ENCODE assay signal across 9 mouse cellular contexts in genomic region chr1:162859545-162859976, GRCm38 (mm10). TPM values are rescaled to one million over a fixed set of nuclear protein-coding genes. Genes with fewer than 3 reads are reported as not detected.
DNase-seq lines count a peak whose midpoint lies in the region; ATAC-seq and TF ChIP-seq lines count a peak whose summit lies in the region.
"Had no signal": no experiment of that assay in that cellular context is flagged by ENCODE, and none has a peak within 500 bp of the region (broad histone marks: within the 10 kb centered on the region; RNA-seq: fewer than 3 reads in every experiment).

No protein-coding gene starts in this region.

- no peaks in the 10 kb centered on the region for H3K9me3 ChIP-seq in embryonic facial prominence, embryonic 14.5 days (ENCODE audit: control insufficient read depth, low read length)
- H3K9me3 ChIP-seq in hindbrain, postnatal 0 days (ENCODE audit: low read length) = no peaks in the 10 kb centered on the region
- no peaks in the 10 kb centered on the region for H3K9me3 ChIP-seq in midbrain, embryonic 14.5 days (ENCODE audit: control insufficient read depth, low read length)
- H3K9me3 ChIP-seq: G1E had no signal

- H3K4me1 ChIP-seq in embryonic facial prominence, embryonic 14.5 days (ENCODE audit: control insufficient read depth, insufficient read depth, low read length) = peaks cover 15% of the 10 kb centered on the region
- 0 out of 2 replicates have a peak, but pooled peaks cover 5% of the 10 kb centered on the region for H3K4me1 ChIP-seq in hindbrain, postnatal 0 days (ENCODE audit: insufficient read depth, low read length)
- peaks cover 3% of the 10 kb centered on the region; the same call in 1 of the 2 replicates for H3K4me1 ChIP-seq in midbrain, embryonic 14.5 days (ENCODE audit: control insufficient read depth, insufficient read depth, low read length)

- peak; percentile 90 for ATAC-seq in embryonic facial prominence, embryonic 14.5 days (ENCODE audit: low read depth)
- peak; percentile 75 for ATAC-seq in hindbrain, postnatal 0 days
- ATAC-seq in midbrain, embryonic 14.5 days (ENCODE audit: low FRiP score, low TSS enrichment) = 0 out of 2 replicates have a peak, but pooled peaks have one; percentile 35

- H3K4me2 ChIP-seq in embryonic facial prominence, embryonic 14.5 days (ENCODE audit: low read depth, low read length) = peak overlapping the region; percentile 57
- H3K4me2 ChIP-seq in hindbrain, postnatal 0 days (ENCODE audit: low read depth, low read length) = peak overlapping the region; percentile 54
- H3K4me2 ChIP-seq in midbrain, embryonic 14.5 days (ENCODE audit: low read length) = 0 out of 2 replicates have a peak overlapping the region, but pooled peaks have one; percentile 8

- H3K27me3 ChIP-seq in embryonic facial prominence, embryonic 14.5 days (replicated peaks; ENCODE audit: control insufficient read depth, insufficient read depth, low read length) = no peaks in the 10 kb centered on the region
- H3K27me3 ChIP-seq in hindbrain, postnatal 0 days (ENCODE audit: insufficient read depth, low read length) = no peaks in the 10 kb centered on the region
- H3K27me3 ChIP-seq in midbrain, embryonic 14.5 days (ENCODE audit: control insufficient read depth, insufficient read depth, low read length) = no peaks in the 10 kb centered on the region

- H3K4me3 ChIP-seq in embryonic facial prominence, embryonic 14.5 days (ENCODE audit: low read depth, low read length) = peak overlapping the region; percentile 31
- peak overlapping the region; percentile 25 for H3K4me3 ChIP-seq in hindbrain, postnatal 0 days (ENCODE audit: low read length)
- H3K4me3 ChIP-seq in midbrain, embryonic 14.5 days (replicated peaks; ENCODE audit: low read depth, low read length) = no peak overlapping the region

- TF ChIP-seq CTCF in hindbrain, postnatal 0 days (IDR thresholded peaks at IDR 0.05; ENCODE audit: low read depth) = no peak

- DNase-seq in layer of hippocampus, postnatal 10 days (ENCODE audit: low spot score in 2 of 2) = peak; percentile 9 to 24
- no peak for DNase-seq in layer of hippocampus, adult 8-10 months (ENCODE audit: low spot score in 2 of 2)
- DNase-seq in embryonic facial prominence, embryonic 14.5 days (ENCODE audit: low spot score) = peak; percentile 90
- peak; percentile 40 for DNase-seq in hindbrain, postnatal 0 days (ENCODE audit: low spot score)
- peak; percentile 15 for DNase-seq in midbrain, embryonic 14.5 days
- no peak for DNase-seq in frontal cortex, postnatal 14 days (ENCODE audit: low spot score in 2 of 2)
- DNase-seq in thymus, postnatal 14 days = no peak
- no peak for DNase-seq in ovary, postnatal 10 days (ENCODE audit: low spot score)

- peak overlapping the region; percentile 57; the same call in 1 of the 2 replicates for H3K9ac ChIP-seq in embryonic facial prominence, embryonic 14.5 days (ENCODE audit: low read depth, low read length)
- no peak overlapping the region for H3K9ac ChIP-seq in hindbrain, postnatal 0 days (replicated peaks; ENCODE audit: low read length)
- no peak overlapping the region for H3K9ac ChIP-seq in midbrain, embryonic 14.5 days (replicated peaks; ENCODE audit: low read length)

- no peaks in the 10 kb centered on the region for H3K36me3 ChIP-seq in embryonic facial prominence, embryonic 14.5 days (ENCODE audit: control insufficient read depth, insufficient read depth, low read length)
- H3K36me3 ChIP-seq in hindbrain, postnatal 0 days (ENCODE audit: insufficient read depth, low read length) = no peaks in the 10 kb centered on the region
- no peaks in the 10 kb centered on the region for H3K36me3 ChIP-seq in midbrain, embryonic 14.5 days (ENCODE audit: control insufficient read depth, insufficient read depth, low read length)
- H3K36me3 ChIP-seq: G1E had no signal

- WGBS in embryonic facial prominence, embryonic 14.5 days = 28% methylated on average over 10 of the region's 10 CpGs
- 38% methylated on average over 10 of the region's 10 CpGs for WGBS in hindbrain, postnatal 0 days
- 33% methylated on average over 10 of the region's 10 CpGs for WGBS in midbrain, embryonic 14.5 days

- peak overlapping the region; percentile 87 for H3K27ac ChIP-seq in embryonic facial prominence, embryonic 14.5 days (replicated peaks; ENCODE audit: low read depth, low read length)
- peak overlapping the region; percentile 71 for H3K27ac ChIP-seq in hindbrain, postnatal 0 days
- H3K27ac ChIP-seq in midbrain, embryonic 14.5 days (replicated peaks; ENCODE audit: low read depth, low read length) = no peak overlapping the region; the same call in 1 of the 2 replicates

RNA-seq across cellular contexts. Expression of gene Fmo1, which starts 6.8 kb away (rescaled TPM):
- 10 to 100 TPM; 25.9 to 28.7 TPM for total RNA-seq in layer of hippocampus, postnatal 10 days (2021)
- total RNA-seq in layer of hippocampus, adult 8-10 months (2022) = 10 to 100 TPM in 3 of 4 experiments, 1 to 10 TPM in 1; 10.0 to 11.0 (median 10.5) TPM
- 62.1 and 79.1 TPM in 2 replicates for polyA plus RNA-seq in embryonic facial prominence, embryonic 14.5 days (2014; fragmentation: Nextera tagmentation; extraction: Ambion mirVana)
- total RNA-seq in hindbrain, postnatal 0 days (2014; rRNA removed) = 45.3 and 48.8 TPM in 2 replicates
- polyA plus RNA-seq in hindbrain, postnatal 0 days (2015; fragmentation: Nextera tagmentation; extraction: Ambion mirVana) = 33.2 and 36.8 TPM in 2 replicates
- 15.7 and 29.0 TPM in 2 replicates for polyA plus RNA-seq in midbrain, embryonic 14.5 days (2014; fragmentation: Nextera tagmentation; extraction: Ambion mirVana)
- polyA plus RNA-seq: G1E had no signal

RNA-seq across cellular contexts. Expression of gene Fmo2, which starts 39.0 kb away (rescaled TPM):
- under 1 TPM; 0.54 to 0.57 TPM for total RNA-seq in layer of hippocampus, postnatal 10 days (2021)
- total RNA-seq in layer of hippocampus, adult 8-10 months (2022) = 1 to 10 TPM; 3.6 to 9.4 (median 6.0) TPM
- polyA plus RNA-seq in embryonic facial prominence, embryonic 14.5 days (2014; fragmentation: Nextera tagmentation; extraction: Ambion mirVana) = 3.5 and 5.2 TPM in 2 replicates
- total RNA-seq in hindbrain, postnatal 0 days (2014; rRNA removed) = 0.14 and 1.1 TPM in 2 replicates
- polyA plus RNA-seq in hindbrain, postnatal 0 days (2015; fragmentation: Nextera tagmentation; extraction: Ambion mirVana) = 0.44 and 0.68 TPM in 2 replicates
- polyA plus RNA-seq in midbrain, embryonic 14.5 days (2014; fragmentation: Nextera tagmentation; extraction: Ambion mirVana) = not detected in 2 replicates

RNA-seq across cellular contexts. Expression of gene Fmo4, which starts 45.8 kb away (rescaled TPM):
- under 1 TPM in 1 of 2 experiments, not detected in 1; 0.23 TPM for total RNA-seq in layer of hippocampus, postnatal 10 days (2021)
- under 1 TPM in 1 of 4 experiments, not detected in 3; 0.52 TPM for total RNA-seq in layer of hippocampus, adult 8-10 months (2022)
- 0.21 and 0.60 TPM in 2 replicates for polyA plus RNA-seq in embryonic facial prominence, embryonic 14.5 days (2014; fragmentation: Nextera tagmentation; extraction: Ambion mirVana)
- total RNA-seq in hindbrain, postnatal 0 days (2014; rRNA removed) = 0.52 and 0.90 TPM in 2 replicates
- 0.96 and 1.1 TPM in 2 replicates for polyA plus RNA-seq in hindbrain, postnatal 0 days (2015; fragmentation: Nextera tagmentation; extraction: Ambion mirVana)
- 0.27 and 0.33 TPM in 2 replicates for polyA plus RNA-seq in midbrain, embryonic 14.5 days (2014; fragmentation: Nextera tagmentation; extraction: Ambion mirVana)

Comparison
In these comparisons a context has a peak if more than half of its experiments do, and no peak if none do; other contexts are left out.
1. DNase-seq: peak in layer of hippocampus, postnatal 10 days (2 of 2), embryonic facial prominence, embryonic 14.5 days (single experiment), hindbrain, postnatal 0 days (single experiment) and midbrain, embryonic 14.5 days (single experiment); none in layer of hippocampus, adult 8-10 months (0 of 2), frontal cortex, postnatal 14 days (0 of 2), thymus, postnatal 14 days (single experiment) and ovary, postnatal 10 days (single experiment).
2. ATAC-seq: peak in every context shown above with its lines; median percentile 90 in embryonic facial prominence, embryonic 14.5 days; 75 in hindbrain, postnatal 0 days; 35 in midbrain, embryonic 14.5 days.
3. Peak in every context shown above with its lines, with median percentiles within 50 percentile points of each other: H3K4me2 ChIP-seq.